Mouse (Mus musculus): ENCODE measurements around the gene Cnih3. TPM values are rescaled to one million over a fixed set of nuclear protein-coding genes. Genes with fewer than 3 reads are reported as not detected.

Cnih3 gene
- polyA plus RNA-seq, 1 experiment, result 2.7 TPM

DNA sequence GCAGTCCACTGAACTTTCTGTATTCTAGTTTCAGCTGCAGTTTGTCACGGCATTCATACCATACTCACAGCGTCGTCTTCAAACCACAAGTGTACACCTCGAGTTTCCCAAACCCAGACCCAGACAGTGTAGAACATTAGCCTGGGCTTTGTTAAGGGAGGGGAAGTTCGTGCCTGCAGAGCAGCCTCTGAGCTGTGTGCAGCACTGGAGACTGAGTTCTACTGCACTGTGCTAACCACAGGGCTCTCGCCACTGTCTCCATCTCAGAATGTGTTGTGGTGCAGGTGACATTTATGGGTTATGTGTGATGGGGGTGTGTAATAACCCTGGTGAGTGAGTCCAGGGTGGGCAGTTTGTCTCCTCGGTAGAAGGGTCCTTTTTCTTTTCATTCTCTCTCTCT, 104.5 kb downstream of the Cnih3 start:
- TF ChIP-seq CTCF (IDR thresholded peaks at IDR 0.05; ENCODE audit: control insufficient read depth, insufficient read depth, low read length), result no peak
- TF ChIP-seq POLR2A (IDR thresholded peaks at IDR 0.05; ENCODE audit: borderline replicate concordance, control insufficient read depth, low read depth, low read length), result no peak
- no peak overlapping the region for H3K27ac ChIP-seq (ENCODE audit: control insufficient read depth, insufficient read depth, low read depth, low read length, poor library complexity)
- no peaks in the 10 kb centered on the region for H3K4me1 ChIP-seq (ENCODE audit: control insufficient read depth, insufficient read depth, low read length)
- H3K4me3 ChIP-seq (replicated peaks; ENCODE audit: control insufficient read depth, low read depth, low read length), result no peak overlapping the region
- 36% methylated on average over 7 of the region's 7 CpGs for WGBS

DNA sequence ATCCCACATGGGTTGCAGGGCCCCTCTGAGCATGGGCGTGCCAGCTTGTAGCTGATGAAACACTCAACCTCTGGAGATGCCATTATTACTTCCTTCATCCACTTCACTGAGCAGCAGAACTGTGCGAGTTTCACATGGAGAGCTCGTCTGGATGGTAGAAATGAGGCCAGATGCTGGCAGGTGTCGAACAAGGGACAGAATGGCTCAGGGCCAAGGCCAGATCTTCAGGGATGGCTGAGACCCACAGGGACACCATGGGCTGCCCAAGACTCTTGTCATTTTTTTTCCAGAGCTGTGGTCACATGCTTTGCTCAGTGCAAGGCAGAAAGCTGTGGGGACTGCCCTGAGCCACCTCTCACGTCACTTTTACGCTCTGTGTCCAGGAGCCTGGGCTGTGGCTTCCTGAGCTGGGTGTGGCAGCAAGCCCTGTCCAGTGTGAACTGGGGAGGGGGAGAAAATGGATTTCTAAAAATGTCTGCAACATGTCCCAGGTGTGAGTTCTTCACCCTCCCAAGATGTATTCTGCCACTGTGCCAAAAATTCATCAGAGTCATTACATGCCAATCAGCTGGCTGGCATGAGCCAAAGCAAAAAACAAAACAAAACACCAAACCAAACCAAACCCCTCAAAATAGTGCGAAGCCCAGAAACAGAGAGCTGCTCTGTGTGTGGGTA, 107.1 kb downstream of the Cnih3 start:
- 74% methylated on average over 7 of the region's 7 CpGs for WGBS
- no peaks in the 10 kb centered on the region for H3K4me1 ChIP-seq (ENCODE audit: control insufficient read depth, insufficient read depth, low read length)
- H3K27ac ChIP-seq (ENCODE audit: control insufficient read depth, insufficient read depth, low read depth, low read length, poor library complexity), result no peak overlapping the region
- no peak for TF ChIP-seq CTCF (IDR thresholded peaks at IDR 0.05; ENCODE audit: control insufficient read depth, insufficient read depth, low read length)
- no peak for TF ChIP-seq POLR2A (IDR thresholded peaks at IDR 0.05; ENCODE audit: borderline replicate concordance, control insufficient read depth, low read depth, low read length)
- no peak overlapping the region for H3K4me3 ChIP-seq (replicated peaks; ENCODE audit: control insufficient read depth, low read depth, low read length)

DNA sequence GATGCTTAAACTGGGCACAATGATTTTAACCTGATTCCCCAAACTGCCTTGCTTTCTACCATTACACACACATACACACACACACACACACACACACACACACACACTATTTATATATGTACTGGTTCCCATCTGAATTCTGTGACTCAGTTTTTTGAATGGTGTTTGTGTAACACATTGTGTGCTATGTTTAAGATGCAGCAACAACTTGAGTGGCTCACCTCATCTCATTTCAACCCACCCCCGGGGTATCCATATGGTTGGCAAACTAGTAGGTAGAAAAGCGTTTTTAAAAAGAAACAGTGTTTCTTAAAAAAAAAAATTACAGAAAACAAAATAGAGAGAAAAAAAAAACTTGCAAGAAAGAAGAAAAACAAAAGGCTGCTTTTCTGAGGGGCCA, 107.9 kb downstream of the Cnih3 start:
- TF ChIP-seq POLR2A (IDR thresholded peaks at IDR 0.05; ENCODE audit: borderline replicate concordance, control insufficient read depth, low read depth, low read length) (no peak), CTCF (IDR thresholded peaks at IDR 0.05; ENCODE audit: control insufficient read depth, insufficient read depth, low read length) (no peak)
- Histone ChIP-seq H3K4me1 (ENCODE audit: control insufficient read depth, insufficient read depth, low read length) (no peaks in the 10 kb centered on the region), H3K27ac (ENCODE audit: control insufficient read depth, insufficient read depth, low read depth, low read length, poor library complexity) (no peak overlapping the region), H3K4me3 (replicated peaks; ENCODE audit: control insufficient read depth, low read depth, low read length) (no peak overlapping the region)
- WGBS, result 71% methylated on average over 2 of the region's 2 CpGs

DNA sequence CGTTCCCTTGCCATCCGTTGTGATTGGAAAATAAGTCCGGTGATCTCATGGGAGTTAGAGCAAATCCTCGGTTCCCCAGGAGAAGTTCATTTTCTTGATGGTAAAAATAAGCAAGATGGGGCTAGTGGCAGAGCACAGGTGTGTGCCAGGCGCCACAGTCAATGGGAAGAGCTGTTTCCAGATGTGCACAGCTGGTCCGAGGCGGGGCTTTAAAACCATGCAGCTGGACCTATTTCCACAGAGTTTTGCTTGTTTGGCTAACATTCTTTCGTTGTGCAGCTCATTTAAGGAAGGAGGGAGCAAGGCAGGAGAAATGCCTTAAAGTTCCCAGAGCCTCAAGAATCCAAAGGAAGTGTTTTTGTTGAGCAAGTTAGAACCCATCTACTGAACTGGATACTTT, 109.1 kb downstream of the Cnih3 start:
- Histone ChIP-seq H3K4me1 (ENCODE audit: control insufficient read depth, insufficient read depth, low read length) (no peaks in the 10 kb centered on the region), H3K27ac (ENCODE audit: control insufficient read depth, insufficient read depth, low read depth, low read length, poor library complexity) (no peak overlapping the region), H3K4me3 (replicated peaks; ENCODE audit: control insufficient read depth, low read depth, low read length) (no peak overlapping the region)
- WGBS, result 79% methylated on average over 8 of the region's 8 CpGs
- TF ChIP-seq CTCF (IDR thresholded peaks at IDR 0.05; ENCODE audit: control insufficient read depth, insufficient read depth, low read length) (no peak), POLR2A (IDR thresholded peaks at IDR 0.05; ENCODE audit: borderline replicate concordance, control insufficient read depth, low read depth, low read length) (no peak)

DNA sequence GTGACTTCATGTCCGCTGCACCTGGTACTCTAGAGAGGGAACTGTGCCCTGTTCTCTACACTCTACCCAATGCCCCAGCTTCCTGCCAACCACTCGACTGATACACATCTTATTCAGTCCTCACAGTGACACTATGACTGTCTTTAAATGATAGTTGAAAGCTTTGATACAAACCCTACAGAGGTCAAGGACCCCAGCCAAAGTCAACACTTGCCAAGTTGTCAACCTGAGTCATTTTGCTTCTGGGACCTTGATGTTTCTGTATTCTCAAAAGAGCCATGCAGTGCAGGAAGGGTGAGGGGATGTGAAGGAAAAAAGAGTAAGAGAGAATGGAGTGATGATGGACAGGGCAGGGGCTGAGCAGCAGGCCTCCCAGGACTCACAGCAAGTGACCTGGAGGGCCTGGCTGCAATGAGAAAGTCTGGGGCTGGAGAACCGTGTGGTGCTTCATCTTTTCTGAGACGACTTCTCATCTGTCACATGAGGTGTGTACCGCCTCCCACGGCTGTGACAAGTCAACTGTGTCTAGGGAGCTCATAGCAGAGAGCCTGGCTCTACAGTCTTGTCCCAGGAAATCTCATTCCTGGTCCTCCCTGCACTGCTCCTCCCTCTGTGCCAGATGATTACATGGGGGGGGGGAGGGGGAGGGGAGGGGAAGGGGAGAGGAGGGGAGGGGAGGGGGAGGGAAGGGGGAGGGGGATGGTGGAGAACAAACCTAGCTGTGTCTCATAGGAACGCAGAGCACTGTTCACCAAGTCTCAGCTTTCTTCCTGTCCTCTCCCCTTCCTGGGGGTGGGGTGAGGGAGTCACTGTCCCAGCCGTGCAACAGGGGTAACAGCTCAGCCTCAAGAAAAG, 109.8 kb downstream of the Cnih3 start:
- Histone ChIP-seq H3K4me1 (ENCODE audit: control insufficient read depth, insufficient read depth, low read length) (no peaks in the 10 kb centered on the region; the same call in 1 of the 2 replicates), H3K27ac (ENCODE audit: control insufficient read depth, insufficient read depth, low read depth, low read length, poor library complexity) (no peak overlapping the region), H3K4me3 (replicated peaks; ENCODE audit: control insufficient read depth, low read depth, low read length) (no peak overlapping the region)
- TF ChIP-seq CTCF (IDR thresholded peaks at IDR 0.05; ENCODE audit: control insufficient read depth, insufficient read depth, low read length) (no peak), POLR2A (IDR thresholded peaks at IDR 0.05; ENCODE audit: borderline replicate concordance, control insufficient read depth, low read depth, low read length) (no peak)
- 51% methylated on average over 8 of the region's 8 CpGs for WGBS

DNA sequence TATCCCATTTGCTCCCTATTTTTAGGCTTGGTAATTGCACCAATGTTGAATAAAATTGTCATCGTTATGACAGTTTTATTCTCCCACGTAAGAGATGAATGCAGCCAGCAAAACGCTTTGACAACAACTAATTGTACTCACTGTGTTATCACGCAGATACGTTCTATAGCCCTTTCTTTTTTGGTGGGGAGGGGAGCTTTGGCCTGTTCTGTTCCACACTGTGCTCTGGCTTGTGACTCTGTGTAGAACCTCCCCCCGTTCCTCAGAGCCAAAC, 110.4 kb downstream of the Cnih3 start:
- Histone ChIP-seq H3K4me1 (ENCODE audit: control insufficient read depth, insufficient read depth, low read length) (no peaks in the 10 kb centered on the region; the same call in 1 of the 2 replicates), H3K27ac (ENCODE audit: control insufficient read depth, insufficient read depth, low read depth, low read length, poor library complexity) (no peak overlapping the region), H3K4me3 (replicated peaks; ENCODE audit: control insufficient read depth, low read depth, low read length) (no peak overlapping the region)
- 80% methylated on average over 6 of the region's 6 CpGs for WGBS
- TF ChIP-seq CTCF (IDR thresholded peaks at IDR 0.05; ENCODE audit: control insufficient read depth, insufficient read depth, low read length) (no peak), POLR2A (IDR thresholded peaks at IDR 0.05; ENCODE audit: borderline replicate concordance, control insufficient read depth, low read depth, low read length) (no peak)

DNA sequence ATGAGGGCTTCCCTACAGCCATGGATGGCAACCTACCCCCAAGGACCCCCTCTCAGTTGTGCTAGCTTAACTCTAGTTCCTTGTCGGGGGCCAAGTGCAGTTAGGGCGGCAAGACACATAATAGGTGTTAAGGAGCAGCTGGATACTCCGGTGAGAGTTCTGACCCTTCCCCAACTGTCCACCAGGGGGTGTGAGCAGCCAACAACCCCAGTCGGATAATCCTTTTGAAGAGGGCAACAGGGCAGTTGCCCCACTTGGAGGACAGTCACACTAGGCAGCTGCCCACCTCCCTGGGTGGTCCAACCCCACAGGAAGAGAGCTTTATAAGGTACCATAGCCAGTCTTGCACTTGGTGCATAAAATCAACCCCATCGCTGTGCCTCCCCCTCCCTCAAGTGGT, 112.6 kb downstream of the Cnih3 start:
- no peaks in the 10 kb centered on the region; the same call in 1 of the 2 replicates for H3K4me1 ChIP-seq (ENCODE audit: control insufficient read depth, insufficient read depth, low read length)
- H3K27ac ChIP-seq (ENCODE audit: control insufficient read depth, insufficient read depth, low read depth, low read length, poor library complexity), result no peak overlapping the region
- TF ChIP-seq POLR2A (IDR thresholded peaks at IDR 0.05; ENCODE audit: borderline replicate concordance, control insufficient read depth, low read depth, low read length), result no peak
- peak; percentile 66; the same call in 1 of the 2 replicates for TF ChIP-seq CTCF (IDR thresholded peaks at IDR 0.05; ENCODE audit: control insufficient read depth, insufficient read depth, low read length)
- H3K4me3 ChIP-seq (replicated peaks; ENCODE audit: control insufficient read depth, low read depth, low read length), result no peak overlapping the region
- WGBS, result 33% methylated on average over 5 of the region's 5 CpGs

DNA sequence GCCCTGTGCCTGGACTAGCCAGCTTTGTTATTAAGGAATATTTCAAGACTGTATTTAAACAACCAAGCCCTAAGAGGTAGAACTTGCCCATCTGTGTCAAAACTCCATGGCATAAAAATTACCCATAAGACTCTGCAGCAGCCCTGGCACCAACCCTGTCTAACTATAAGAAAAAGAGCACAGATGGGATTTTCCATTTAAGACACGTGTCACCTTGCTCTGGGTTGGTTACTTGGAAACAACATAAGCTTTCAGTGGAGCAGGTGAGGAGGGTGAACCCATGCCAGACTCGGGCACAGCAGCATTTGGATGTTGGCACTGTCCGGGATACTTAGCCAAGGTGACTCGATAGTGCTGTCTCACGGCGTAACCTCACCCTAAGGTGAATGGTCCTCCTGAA, 113.6 kb downstream of the Cnih3 start:
- Histone ChIP-seq H3K4me3 (replicated peaks; ENCODE audit: control insufficient read depth, low read depth, low read length) (no peak overlapping the region), H3K27ac (ENCODE audit: control insufficient read depth, insufficient read depth, low read depth, low read length, poor library complexity) (no peak overlapping the region), H3K4me1 (ENCODE audit: control insufficient read depth, insufficient read depth, low read length) (no peaks in the 10 kb centered on the region; the same call in 1 of the 2 replicates)

More for the DNA sequence above, 113.6 kb downstream of the Cnih3 start:
- TF ChIP-seq CTCF (IDR thresholded peaks at IDR 0.05; ENCODE audit: control insufficient read depth, insufficient read depth, low read length) (no peak), POLR2A (IDR thresholded peaks at IDR 0.05; ENCODE audit: borderline replicate concordance, control insufficient read depth, low read depth, low read length) (no peak)
- WGBS, result 84% methylated on average over 6 of the region's 6 CpGs

Measured in bone marrow, adult 2 months (tissue).